ENCODE assay signal across 20 mouse cellular contexts in the genomic region with DNA sequence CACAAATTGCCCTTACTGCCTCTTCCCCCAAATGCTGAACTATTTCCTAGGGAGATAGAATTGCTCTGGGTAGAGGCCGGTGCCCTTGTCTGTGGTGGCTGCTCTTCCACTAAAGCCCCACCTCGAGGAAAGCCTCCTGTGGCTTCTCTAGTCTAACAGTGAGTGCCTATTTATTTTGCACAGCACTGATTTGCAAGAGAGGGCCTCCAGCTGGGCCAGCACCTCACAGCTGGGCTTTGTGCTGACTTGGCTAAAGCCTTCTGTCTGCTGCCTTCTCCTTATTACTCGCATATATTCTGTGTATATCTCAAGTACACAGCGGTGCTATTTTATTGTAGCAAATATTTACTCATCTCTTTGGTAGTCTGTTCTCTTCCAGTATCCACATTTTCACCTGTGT.
"Had no signal": no experiment of that assay in that cellular context is flagged by ENCODE, and none has a peak within 500 bp of the region (broad histone marks: within the 10 kb centered on the region; RNA-seq: fewer than 3 reads in every experiment).

No protein-coding gene starts in this region.

- ATAC-seq: lung, postnatal 0 days; midbrain, embryonic 15.5 days had no signal

- H3K27ac ChIP-seq: layer of hippocampus, adult 2 months; left cerebral cortex, adult 2 months; liver, embryonic 13.5 days; midbrain, embryonic 10.5 days; midbrain, embryonic 15.5 days; neural tube, embryonic 12.5 days; neural tube, embryonic 15.5 days had no signal

- H3K9ac ChIP-seq: liver, embryonic 13.5 days; midbrain, embryonic 15.5 days; neural tube, embryonic 12.5 days; neural tube, embryonic 15.5 days had no signal

- H3K27me3 ChIP-seq: liver, embryonic 13.5 days; megakaryocyte, embryonic 14.5 days; midbrain, embryonic 15.5 days; neural tube, embryonic 12.5 days; neural tube, embryonic 15.5 days had no signal

- DNase-seq: kidney, adult 18-20 months; kidney, adult 9 months; kidney, postnatal 14 days; layer of hippocampus, adult 9-11 months; layer of hippocampus, postnatal 36 days; liver, embryonic 13.5 days; lung, adult 2 months; right cerebral cortex, adult 18-20 months; right cerebral cortex, postnatal 14 days; right cerebral cortex, postnatal 4 days; thymus, adult 18-20 months; thymus, postnatal 36 days had no signal

- H3K4me3 ChIP-seq: layer of hippocampus, adult 2 months; left cerebral cortex, adult 2 months; liver, embryonic 13.5 days; megakaryocyte, embryonic 14.5 days; midbrain, embryonic 10.5 days; midbrain, embryonic 15.5 days; neural tube, embryonic 12.5 days; neural tube, embryonic 15.5 days had no signal

- H3K4me1 ChIP-seq: liver, embryonic 13.5 days; megakaryocyte, embryonic 14.5 days; neural tube, embryonic 12.5 days had no signal

- H3K36me3 ChIP-seq: liver, embryonic 13.5 days; midbrain, embryonic 10.5 days; midbrain, embryonic 15.5 days; neural tube, embryonic 12.5 days; neural tube, embryonic 15.5 days had no signal

- H3K4me2 ChIP-seq: liver, embryonic 13.5 days; midbrain, embryonic 15.5 days; neural tube, embryonic 12.5 days; neural tube, embryonic 15.5 days had no signal

- H3K9me3 ChIP-seq: midbrain, embryonic 15.5 days had no signal
